Mouse (Mus musculus) stomach, embryonic 16.5 days (tissue): Measurements from ENCODE around the gene Ndnf. TPM values are rescaled to one million over a fixed set of nuclear protein-coding genes. Genes with fewer than 3 reads are reported as not detected.

Experiments used
- ATAC-seq: fragments of 200-750 bp; cut with Nextera tagmentation; 2 replicates; pipeline ENCODE4 v1.8.0; 2017; ENCODE audit warnings: moderate number of reproducible peaks, moderate TSS enrichment; ENCODE audit not compliant: insufficient read depth, low FRiP score
- H3K27ac ChIP-seq: fragments of 300-500 bp; sonication (generic); 2 replicates; pipeline ENCODE4 v1.5.1; 2014; ENCODE audit warnings: low read length
- H3K27me3 ChIP-seq: fragments of 300-500 bp; sonication (generic); 2 replicates; pipeline ENCODE4 v1.6.1; 2014; ENCODE audit warnings: low read length, control low read depth, mixed read lengths; ENCODE audit not compliant: control insufficient read depth, insufficient read depth
- H3K36me3 ChIP-seq: fragments of 300-500 bp; sonication (generic); 2 replicates; pipeline ENCODE4 v1.6.1; 2014; ENCODE audit warnings: low read length; ENCODE audit not compliant: control insufficient read depth, insufficient read depth
- H3K4me1 ChIP-seq: fragments of 300-500 bp; sonication (generic); 2 replicates; pipeline ENCODE4 v1.6.1; 2014; ENCODE audit warnings: low read length, control low read depth, mixed read lengths; ENCODE audit not compliant: control insufficient read depth, insufficient read depth
- H3K4me2 ChIP-seq: fragments of 300-500 bp; sonication (generic); 2 replicates; pipeline ENCODE4 v1.6.1; 2014; ENCODE audit warnings: low read depth, low read length, mixed read lengths
- H3K4me3 ChIP-seq: fragments of 300-500 bp; sonication (generic); replicated peaks from 2 replicates; pipeline ENCODE4 v1.5.1; 2014; ENCODE audit warnings: mild to moderate bottlenecking, low read length
- H3K9ac ChIP-seq: fragments of 300-500 bp; sonication (generic); 2 replicates; pipeline ENCODE4 v1.6.1; 2014; ENCODE audit warnings: low read length
- H3K9me3 ChIP-seq: fragments of 300-500 bp; sonication (generic); replicated peaks from 2 replicates; pipeline ENCODE4 v1.6.1; 2016; ENCODE audit warnings: low read length, control low read depth; ENCODE audit not compliant: control insufficient read depth
- WGBS: fragments of 180-500 bp; shearing (Covaris S2); extraction: QIAGEN DNeasy Blood & Tissue Kit; methylation state at CpG from one replicate; pipeline ENCODE4 v1.1.7; 2014; 5-methylcytosine and 5-hydroxymethylcytosine counted together
- polyA plus RNA-seq: library from polyadenylated mRNA; unstranded; fragments of >200 nt; fragmentation: Nextera tagmentation; extraction: Ambion mirVana; gene quantifications from 2 replicates; pipeline ENCODE4 v1.2.1, GENCODE M21; 2015

The Ndnf gene
- polyA plus RNA-seq, 1 experiment from 2014 or later: 5.5 TPM

- Histone ChIP-seq H3K4me1 (0 out of 2 replicates have a peak, but pooled peaks cover 3% of the 10 kb centered on the region), H3K36me3 (no peaks in the 10 kb centered on the region), H3K4me2 (no peak overlapping the region), H3K4me3 (no peak overlapping the region), H3K27me3 (no peaks in the 10 kb centered on the region), H3K27ac (no peak overlapping the region), H3K9me3 (no peaks in the 10 kb centered on the region), H3K9ac (no peak overlapping the region)
- no peak for ATAC-seq
- WGBS: 64% methylated on average over 4 of the region's 4 CpGs
These were observed 10.1 kb upstream of the Ndnf start for GRCm38 (mm10) chr6:65661272-65661671.

- Histone ChIP-seq H3K27me3 (no peaks in the 10 kb centered on the region), H3K4me1 (0 out of 2 replicates have a peak, but pooled peaks cover 3% of the 10 kb centered on the region), H3K4me2 (no peak overlapping the region), H3K9me3 (no peaks in the 10 kb centered on the region), H3K9ac (no peak overlapping the region), H3K36me3 (no peaks in the 10 kb centered on the region), H3K4me3 (no peak overlapping the region), H3K27ac (no peak overlapping the region)
- ATAC-seq: no peak
- WGBS: 59% methylated on average over 2 of the region's 2 CpGs
These were observed 9.3 kb upstream of the Ndnf start for GRCm38 (mm10) chr6:65662050-65662449.

- no peak overlapping the region for H3K4me3 ChIP-seq
- 0 out of 2 replicates have a peak, but pooled peaks cover 3% of the 10 kb centered on the region for H3K4me1 ChIP-seq
- ATAC-seq: no peak
- no peaks in the 10 kb centered on the region for H3K36me3 ChIP-seq
- H3K27ac ChIP-seq: no peak overlapping the region
- H3K4me2 ChIP-seq: no peak overlapping the region
- WGBS: 47% methylated on average over 6 of the region's 6 CpGs
- no peak overlapping the region for H3K9ac ChIP-seq
- no peaks in the 10 kb centered on the region for H3K9me3 ChIP-seq
- H3K27me3 ChIP-seq: no peaks in the 10 kb centered on the region
These were observed 7.4 kb upstream of the Ndnf start for GRCm38 (mm10) chr6:65663990-65664389.

GRCm38 (mm10) chr6:65666295-65666694 is 5.1 kb upstream of the Ndnf start:
- no peak overlapping the region for H3K9ac ChIP-seq
- H3K4me2 ChIP-seq: no peak overlapping the region
- H3K27ac ChIP-seq: no peak overlapping the region
- no peaks in the 10 kb centered on the region for H3K36me3 ChIP-seq
- H3K27me3 ChIP-seq: no peaks in the 10 kb centered on the region
- no peak overlapping the region for H3K4me3 ChIP-seq
- WGBS: 91% methylated on average over 3 of the region's 3 CpGs
- no peak for ATAC-seq
- H3K4me1 ChIP-seq: 0 out of 2 replicates have a peak, but pooled peaks cover 3% of the 10 kb centered on the region
- no peaks in the 10 kb centered on the region for H3K9me3 ChIP-seq

- Histone ChIP-seq H3K27me3 (no peaks in the 10 kb centered on the region; the same call in 1 of the 2 replicates), H3K9me3 (no peaks in the 10 kb centered on the region), H3K4me3 (no peak overlapping the region), H3K36me3 (no peaks in the 10 kb centered on the region), H3K4me1 (peaks cover 5% of the 10 kb centered on the region; the same call in 1 of the 2 replicates), H3K4me2 (no peak overlapping the region), H3K9ac (no peak overlapping the region), H3K27ac (peak overlapping the region; percentile 85)
- ATAC-seq: peak; percentile 88
- WGBS: 57% methylated on average over 2 of the region's 2 CpGs
These were observed 1.4 kb upstream of the Ndnf start for GRCm38 (mm10) chr6:65669971-65670370.

GRCm38 (mm10) chr6:65670981-65671411 is 394 bp upstream of the Ndnf start:
- peak; percentile 41 for ATAC-seq
- Histone ChIP-seq H3K4me1 (peaks cover 5% of the 10 kb centered on the region; the same call in 1 of the 2 replicates), H3K4me2 (peak overlapping the region; percentile 96), H3K27me3 (no peaks in the 10 kb centered on the region; the same call in 1 of the 2 replicates), H3K27ac (peak overlapping the region; percentile 42), H3K4me3 (peak overlapping the region; percentile 71), H3K9ac (peak overlapping the region; percentile 49), H3K36me3 (no peaks in the 10 kb centered on the region), H3K9me3 (no peaks in the 10 kb centered on the region)
- 6% methylated on average over 21 of the region's 21 CpGs for WGBS

- WGBS: under 1% methylated on average over 57 of the region's 57 CpGs
- H3K27ac ChIP-seq: no peak overlapping the region
- H3K9ac ChIP-seq: peak overlapping the region; percentile 78
- peaks cover 5% of the 10 kb centered on the region; the same call in 1 of the 2 replicates for H3K4me1 ChIP-seq
- H3K4me2 ChIP-seq: peak overlapping the region; percentile 96
- H3K9me3 ChIP-seq: no peaks in the 10 kb centered on the region
- 0 out of 2 replicates have a peak, but pooled peaks have one; percentile 7 for ATAC-seq
- H3K36me3 ChIP-seq: no peaks in the 10 kb centered on the region
- peak overlapping the region; percentile 71 for H3K4me3 ChIP-seq
- no peaks in the 10 kb centered on the region; the same call in 1 of the 2 replicates for H3K27me3 ChIP-seq
These were observed 991 bp downstream of the Ndnf start for GRCm38 (mm10) chr6:65672131-65673031.

- Histone ChIP-seq H3K9me3 (no peaks in the 10 kb centered on the region), H3K27me3 (no peaks in the 10 kb centered on the region), H3K4me3 (no peak overlapping the region), H3K4me1 (no peaks in the 10 kb centered on the region), H3K4me2 (no peak overlapping the region), H3K27ac (no peak overlapping the region), H3K36me3 (no peaks in the 10 kb centered on the region), H3K9ac (no peak overlapping the region)
- ATAC-seq: no peak
These were observed 22.5 kb downstream of the Ndnf start for GRCm38 (mm10) chr6:65693938-65694337.

- 62% methylated on average over 1 of the region's 1 CpGs for WGBS
These were observed 49.3 kb downstream of the Ndnf start for GRCm38 (mm10) chr6:65720676-65721075.

More at GRCm38 (mm10) chr6:65720676-65721075, 49.3 kb downstream of the Ndnf start:
- no peak overlapping the region for H3K27ac ChIP-seq
- no peak for ATAC-seq
- no peak overlapping the region for H3K9ac ChIP-seq
- H3K4me2 ChIP-seq: no peak overlapping the region
- H3K4me1 ChIP-seq: no peaks in the 10 kb centered on the region
- H3K9me3 ChIP-seq: no peaks in the 10 kb centered on the region
- H3K4me3 ChIP-seq: no peak overlapping the region
- H3K36me3 ChIP-seq: no peaks in the 10 kb centered on the region
- no peaks in the 10 kb centered on the region for H3K27me3 ChIP-seq
